Mouse (Mus musculus): ENCODE data around the gene Abi3bp. TPM values are rescaled to one million over a fixed set of nuclear protein-coding genes. Genes with fewer than 3 reads are reported as not detected.

The Abi3bp gene
- 10 to 100 TPM; 13.2 to 17.9 TPM for total RNA-seq (2021)
- long read RNA-seq, experiment 1, partial matches to known transcripts: 2 of 4 reads
- long read RNA-seq, experiment 1, other reads (novel, unspliced or antisense): 1 of 4 reads
- long read RNA-seq, experiment 2, partial matches to known transcripts: 3 of 10 reads
- long read RNA-seq, experiment 2, other reads (novel, unspliced or antisense): 7 of 10 reads

DNA sequence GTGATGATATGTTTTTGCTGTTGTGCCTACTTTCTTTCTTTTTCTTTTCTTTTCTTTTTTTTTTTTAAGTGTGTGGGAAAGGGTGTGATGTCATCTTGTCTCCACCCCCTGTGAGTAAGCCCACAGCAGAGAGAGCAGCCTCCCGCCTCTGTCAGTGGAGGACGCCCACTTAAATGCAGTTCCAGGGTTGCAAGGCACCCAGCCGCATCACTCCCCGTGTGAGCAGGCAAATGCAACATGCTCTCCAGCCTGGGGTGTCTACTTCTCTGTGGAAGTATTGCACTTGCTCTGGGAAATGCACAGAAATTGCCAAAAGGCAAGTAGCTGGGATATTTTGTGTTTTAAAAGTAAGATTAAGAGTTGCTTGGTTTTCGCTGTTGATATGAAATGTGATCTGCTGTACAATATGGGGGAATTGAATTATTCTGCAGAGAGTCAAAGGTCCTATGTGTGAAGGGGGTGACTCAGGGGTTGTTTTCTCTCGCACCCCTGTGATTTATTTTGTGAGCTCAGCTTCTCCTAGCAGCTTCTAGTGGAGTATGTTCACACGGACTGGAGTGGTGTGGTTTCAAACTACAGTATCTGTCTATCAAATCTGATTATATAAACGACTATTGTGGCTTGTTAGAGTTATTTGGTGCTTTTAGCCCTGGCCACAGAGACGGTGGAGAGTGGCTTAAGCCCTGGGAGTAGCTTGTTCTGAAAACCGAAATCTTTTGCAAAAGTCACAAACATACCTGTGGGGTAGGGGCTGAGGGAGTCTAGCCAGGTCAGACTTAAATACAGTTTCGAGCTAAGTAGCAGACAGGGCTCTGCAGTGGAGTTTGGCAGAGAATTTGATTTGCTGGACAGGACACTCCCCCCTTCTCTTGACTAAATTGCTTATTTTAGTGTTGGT lies at the start of gene Abi3bp:
Abi3bp (plus strand) TSS at position 202 of the 898 bp plus-strand sequence.
- peak; percentile 65 for DNase-seq

DNA sequence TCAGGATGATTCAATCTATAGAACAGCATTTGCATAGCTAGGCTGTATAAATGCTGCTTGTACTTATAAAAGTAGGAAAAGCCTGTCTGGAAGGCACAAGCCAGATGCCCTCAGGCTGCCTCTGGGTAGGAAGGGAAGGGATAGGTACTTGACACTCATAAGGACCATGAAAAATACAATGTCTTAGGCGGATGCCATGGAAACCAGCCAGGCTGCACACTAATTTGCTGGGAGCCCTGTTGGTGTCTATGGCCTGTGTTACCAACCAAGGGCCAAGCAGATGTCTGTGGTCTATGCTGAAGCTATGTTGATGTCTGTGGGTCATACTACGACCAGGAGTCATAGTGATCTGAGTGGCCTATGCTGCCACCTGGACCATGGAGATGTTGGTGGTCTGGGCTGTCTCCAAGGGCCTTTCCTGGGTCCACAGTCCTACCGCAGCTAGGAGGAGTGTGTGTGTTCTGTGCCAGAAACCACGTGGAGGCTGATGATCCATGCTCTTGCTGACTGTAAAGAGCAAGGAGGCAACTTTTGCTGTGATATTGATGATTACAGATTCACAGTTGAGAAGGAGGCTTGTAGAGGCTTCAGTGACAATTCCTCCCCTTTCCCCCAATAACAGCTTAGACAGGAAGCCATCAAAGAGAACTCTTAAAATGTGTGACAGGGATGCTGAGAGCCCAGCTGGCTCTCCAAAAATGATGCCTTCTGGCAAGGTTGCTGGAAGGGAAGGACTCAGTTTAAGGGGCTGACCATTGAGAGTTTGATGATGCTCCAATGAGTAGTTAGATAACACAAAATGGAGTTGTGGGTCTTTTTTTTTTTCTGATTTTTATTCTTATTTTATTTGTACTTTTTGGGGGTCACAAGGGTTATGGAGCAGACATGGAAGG lies 42.1 kb upstream of the Abi3bp start:
- DNase-seq: no peak

DNA sequence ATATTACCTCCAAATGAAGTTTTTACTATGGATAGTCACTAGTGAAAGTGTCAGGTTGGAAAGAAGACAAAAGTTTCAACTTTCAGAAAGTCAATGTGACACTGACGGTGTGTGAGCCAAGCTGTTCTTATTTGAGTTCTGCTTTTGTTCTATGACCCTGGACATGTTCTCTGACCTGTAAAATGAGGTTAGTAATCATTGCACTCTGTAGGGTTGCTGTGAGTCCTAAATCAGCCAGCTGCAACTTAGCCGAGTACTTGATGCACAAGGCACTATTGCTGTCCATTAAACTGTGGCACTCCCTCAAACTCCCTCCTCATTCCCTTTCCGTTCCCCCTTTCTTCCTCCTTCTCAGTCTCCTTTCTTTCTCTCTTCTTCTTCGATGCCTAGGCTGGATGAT lies 37.4 kb upstream of the Abi3bp start:
- no peak for DNase-seq

DNA sequence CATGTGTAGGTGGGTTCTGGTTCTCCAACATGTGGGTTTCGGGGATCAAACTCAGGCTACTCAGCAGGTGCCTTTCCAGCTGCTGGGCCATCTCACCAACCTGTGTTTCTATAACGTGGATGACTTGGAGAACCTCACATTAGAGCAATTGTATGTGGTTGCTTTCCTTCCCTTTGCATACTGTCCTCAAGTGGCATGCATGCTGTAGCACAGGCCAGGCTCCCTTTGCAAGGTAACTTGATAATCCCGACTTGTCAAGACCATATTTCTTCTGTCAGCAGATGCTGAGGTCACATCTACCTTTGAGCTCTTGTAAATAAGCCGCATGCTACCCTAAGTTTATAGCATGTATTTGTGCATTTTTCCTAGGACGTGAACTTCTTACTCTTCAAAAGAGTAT lies 36.6 kb upstream of the Abi3bp start:
- DNase-seq: no peak

DNA sequence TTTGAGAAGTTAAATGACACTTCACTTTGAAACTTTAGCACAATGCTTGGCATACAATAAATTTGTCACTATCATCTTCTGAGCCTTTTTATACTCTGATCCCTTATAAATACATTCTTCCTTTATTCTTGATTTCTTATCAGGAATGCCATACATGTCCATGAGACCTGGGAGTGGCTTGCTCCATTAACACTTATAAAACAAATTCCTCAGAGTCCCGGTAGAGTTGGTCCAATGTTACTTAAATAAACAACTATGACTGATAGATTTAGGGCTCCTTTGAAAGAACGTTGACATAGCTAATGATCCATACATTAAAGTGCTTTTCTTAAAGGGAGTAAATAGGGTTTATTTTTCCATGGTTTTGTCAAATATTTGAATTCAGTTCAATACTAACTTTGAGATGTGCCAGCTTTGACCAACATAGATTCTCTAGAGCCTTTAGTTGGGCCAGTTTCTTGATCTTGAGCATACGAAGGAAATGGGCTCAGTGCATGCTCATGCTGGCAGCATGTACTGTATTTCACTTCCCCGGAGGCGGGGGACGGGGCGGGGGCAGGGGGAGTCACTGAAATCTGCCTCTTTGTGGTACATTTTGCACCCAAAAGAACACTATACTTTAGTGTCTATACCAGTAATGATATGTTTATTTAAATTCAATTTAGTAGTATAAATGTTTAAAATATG lies 35.9 kb upstream of the Abi3bp start:
- DNase-seq: no peak

DNA sequence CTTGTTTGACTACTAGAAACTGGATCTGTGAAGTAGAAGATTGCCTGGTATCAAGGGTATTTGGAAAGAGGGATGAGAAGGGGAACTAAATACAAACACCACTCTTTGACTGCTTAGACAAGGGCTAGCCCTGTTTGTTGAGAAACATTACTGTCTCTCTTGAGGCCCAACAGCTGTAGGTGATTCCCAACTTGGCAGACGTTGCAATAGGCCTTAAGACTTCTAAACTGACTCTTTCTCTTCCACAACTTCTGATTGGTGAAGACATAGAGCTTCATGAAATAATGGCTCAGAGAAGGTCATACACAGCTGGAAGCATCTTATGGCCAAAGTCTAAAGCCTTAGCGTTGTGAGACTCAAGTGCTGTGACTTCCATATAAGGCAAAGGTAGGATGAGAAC lies 26.2 kb upstream of the Abi3bp start:
- no peak for DNase-seq

DNA sequence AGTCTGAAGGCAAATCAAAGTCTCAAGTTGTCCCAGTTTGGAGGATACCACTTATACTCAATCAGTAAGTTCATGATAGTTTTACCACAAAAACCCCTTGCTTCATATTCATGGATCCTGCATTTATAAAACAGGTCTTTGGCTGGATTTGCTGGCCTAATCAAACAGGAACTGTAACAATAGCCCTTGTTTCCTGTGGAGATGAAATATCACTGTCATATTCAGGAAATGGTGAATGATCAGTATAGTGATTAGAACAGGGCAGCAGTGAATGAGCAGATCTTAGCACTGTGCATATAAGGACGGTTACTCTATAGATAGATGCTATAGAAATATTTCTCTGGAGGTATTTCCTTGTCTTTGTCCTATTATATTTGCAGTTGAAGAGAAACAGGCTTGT lies 25.8 kb upstream of the Abi3bp start:
- DNase-seq: no peak

DNA sequence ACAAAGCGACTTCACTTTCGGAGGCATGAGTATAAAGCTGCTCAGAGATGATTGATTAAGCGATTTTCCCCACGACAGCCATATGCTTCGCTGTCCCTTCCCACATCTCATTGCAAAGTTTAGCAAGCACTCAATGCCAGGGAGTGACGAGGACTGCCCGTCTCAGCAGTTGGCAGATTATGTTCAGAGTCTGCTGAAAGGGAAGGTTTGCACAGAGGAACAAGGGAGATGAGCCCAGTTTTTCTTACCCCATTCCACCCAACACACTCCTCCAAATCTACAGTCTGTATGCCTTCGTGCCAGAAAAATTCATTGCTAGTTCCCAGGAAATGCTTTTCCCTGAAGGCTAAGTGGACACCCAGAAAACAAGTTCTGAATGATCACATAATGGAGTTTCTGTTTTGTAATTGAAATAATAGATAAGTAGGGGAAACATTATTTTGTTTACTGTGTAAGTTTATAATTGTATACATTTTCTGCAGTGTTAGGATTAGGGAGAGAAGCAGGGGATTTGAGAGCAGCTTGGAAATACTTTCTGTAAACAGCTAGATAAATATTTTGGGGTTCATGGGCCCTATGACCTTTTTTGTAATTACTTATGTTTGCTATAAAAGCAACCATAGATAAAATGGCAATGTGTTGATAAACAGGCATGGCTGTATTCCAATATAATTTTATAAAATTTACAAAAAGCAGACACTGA lies 19.5 kb upstream of the Abi3bp start:
- DNase-seq: no peak

DNA sequence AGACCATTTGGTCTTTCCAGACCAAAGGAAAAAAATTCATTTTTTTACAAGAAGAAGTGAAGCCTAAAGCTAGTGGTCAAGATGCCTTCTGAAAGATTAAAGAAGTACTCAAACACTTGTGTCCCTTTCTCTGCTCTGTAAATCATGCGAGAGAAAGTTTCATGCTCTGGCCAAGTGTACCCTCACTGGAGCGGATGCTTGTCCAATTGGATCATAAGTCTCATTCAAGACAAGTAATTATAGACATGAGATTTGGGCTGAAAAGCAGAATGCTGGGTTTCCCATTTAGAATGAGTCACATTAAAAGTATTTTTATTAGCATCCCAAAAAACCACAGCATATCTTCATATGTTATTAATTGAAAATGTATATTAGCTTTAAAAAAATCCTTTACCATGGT lies 4.5 kb upstream of the Abi3bp start:
- no peak for DNase-seq

DNA sequence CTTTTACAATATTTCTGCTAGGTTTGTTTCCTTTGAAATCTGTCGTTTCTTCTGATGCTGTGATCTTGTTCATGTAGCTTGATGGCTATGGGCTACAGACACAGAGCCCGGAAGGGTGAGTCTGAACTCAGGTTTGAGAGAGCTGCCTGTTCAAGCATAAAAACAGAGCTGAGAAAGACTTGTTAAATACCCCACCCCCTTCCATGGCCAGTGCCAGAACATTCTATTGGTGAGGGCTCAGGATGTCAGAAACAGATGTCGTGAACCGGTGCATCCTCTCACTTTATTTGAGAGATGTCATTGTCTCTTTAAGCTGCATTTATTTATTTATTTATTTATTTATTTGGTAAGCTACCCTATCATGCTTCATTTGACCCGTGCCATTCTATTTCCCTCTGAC lies 2.0 kb upstream of the Abi3bp start:
- DNase-seq: no peak

DNA sequence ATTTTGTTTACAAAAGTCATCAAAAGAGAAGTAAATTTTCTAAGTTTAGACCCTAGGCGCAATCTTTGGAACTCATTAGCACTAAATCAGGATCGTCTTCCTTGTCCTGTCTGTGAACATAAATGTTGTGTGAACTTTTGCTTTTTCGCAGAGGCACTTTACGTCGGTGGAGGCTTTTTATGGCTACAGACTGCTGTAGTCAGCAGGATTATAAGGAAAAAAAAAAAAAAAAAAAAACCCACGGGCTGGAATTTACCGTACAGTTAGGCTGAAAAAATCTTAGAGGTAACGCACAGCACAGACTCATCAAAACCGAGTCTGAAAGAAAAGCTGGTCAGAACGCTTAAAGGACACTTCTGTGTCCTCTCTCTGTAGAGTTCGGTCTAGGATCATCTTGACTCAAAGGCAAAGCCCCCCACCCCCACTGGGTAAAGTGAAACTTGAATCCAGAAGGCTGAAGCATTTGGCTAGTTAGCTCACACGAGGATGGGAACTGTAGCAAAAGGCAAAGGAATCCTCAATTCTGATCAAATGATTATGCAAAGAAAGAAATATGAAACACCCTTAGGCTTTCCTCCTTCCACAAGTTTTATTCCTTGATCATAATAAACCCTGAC lies 1.0 kb downstream of the Abi3bp start:
- peak; percentile 23 for DNase-seq

DNA sequence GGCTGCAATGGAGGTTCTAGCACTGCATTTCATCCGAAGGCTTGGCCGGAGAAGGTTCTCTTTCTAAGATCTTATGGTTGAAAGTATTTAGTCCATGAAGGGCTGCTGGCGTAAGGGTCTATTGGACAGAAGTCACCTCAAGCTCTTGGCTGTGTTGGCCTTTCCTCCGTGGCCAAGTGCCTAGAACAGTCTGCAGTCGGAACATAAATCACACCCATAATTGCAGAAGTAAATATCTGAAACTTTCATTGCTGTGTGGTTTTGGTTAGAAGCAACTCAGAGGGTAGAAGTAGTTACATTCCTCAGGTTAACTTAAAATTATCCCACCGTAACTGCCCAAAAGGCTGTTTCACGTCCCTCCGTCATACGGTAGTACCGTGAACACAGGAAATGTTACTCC lies 5.8 kb downstream of the Abi3bp start:
- DNase-seq: no peak

DNA sequence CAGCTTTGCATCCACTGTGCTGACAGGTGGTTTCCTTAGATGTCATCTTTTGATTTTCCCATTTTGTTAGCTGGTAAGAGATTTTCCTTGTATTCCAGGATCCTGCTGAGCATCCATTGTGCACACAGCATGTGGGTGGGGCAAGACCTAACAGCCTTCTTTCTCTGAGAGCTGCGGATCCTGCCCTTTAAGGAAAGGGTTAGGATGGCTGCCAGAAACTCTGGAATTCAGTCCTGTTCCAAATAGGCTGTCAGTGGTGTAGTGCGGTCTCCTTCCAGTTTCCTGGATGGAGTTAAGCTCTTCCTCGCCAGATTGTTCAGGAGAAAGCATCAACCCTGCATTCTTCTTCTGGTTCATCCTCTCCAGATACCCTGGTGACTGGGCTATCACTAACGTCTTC lies 8.8 kb downstream of the Abi3bp start:
- peak; percentile 30 for DNase-seq

DNA sequence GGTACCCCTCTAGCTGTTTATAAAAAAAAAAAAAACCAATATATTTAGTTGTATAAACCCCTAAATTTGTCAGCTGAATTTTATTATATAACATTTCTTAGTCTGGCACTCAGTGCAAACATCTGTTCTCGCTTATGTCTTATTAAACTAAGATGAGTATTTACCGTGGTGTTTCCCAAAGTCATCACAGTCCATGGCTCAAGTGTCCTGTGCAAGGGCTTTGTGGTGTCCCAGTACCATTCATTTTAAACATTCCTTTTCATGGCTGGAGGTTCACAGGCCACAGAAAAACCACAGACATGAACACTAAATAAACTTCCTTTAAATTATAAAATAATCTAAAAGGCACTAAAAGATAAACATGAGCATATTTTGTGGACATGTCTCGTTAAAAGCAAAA lies 13.2 kb downstream of the Abi3bp start:
- DNase-seq: no peak

DNA sequence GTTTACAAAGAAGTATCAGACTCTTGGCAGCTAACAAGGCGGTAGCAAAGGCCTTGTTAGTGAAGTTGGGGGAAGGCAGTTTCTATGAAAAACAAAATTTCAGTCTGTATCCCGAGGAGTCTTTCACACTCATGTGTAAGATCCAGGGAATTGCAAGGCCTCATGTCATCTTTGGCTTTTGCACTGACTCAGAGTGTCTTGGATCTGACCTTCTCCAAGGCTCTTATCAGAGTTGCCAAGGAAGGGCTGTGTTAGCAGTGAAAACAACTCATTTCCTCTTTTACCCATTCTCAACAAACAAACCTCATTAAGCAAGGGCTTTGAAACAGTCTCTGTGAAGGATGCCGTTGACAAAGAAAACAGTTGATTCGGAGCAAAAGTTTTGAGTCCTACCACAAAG lies 17.6 kb downstream of the Abi3bp start:
- no peak for DNase-seq

DNA sequence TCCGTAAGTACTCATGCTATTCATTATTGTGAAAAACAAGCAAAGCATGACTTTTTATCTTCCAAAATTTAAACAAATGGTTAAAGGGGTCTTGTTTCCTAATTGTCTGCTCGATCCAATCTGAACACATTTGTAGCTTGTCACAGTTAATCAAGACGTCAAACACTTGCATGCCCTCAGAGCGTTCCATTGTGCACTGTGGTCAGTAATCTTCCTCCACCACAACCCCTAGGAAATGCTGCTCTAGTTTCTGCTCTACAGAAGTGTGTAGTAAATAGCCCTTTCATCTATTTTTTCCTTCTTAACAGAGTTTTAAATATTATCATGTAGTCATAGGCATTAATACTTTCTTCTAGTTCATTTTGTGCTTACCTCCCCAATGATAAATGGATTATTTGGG lies 19.1 kb downstream of the Abi3bp start:
- DNase-seq: no peak

DNA sequence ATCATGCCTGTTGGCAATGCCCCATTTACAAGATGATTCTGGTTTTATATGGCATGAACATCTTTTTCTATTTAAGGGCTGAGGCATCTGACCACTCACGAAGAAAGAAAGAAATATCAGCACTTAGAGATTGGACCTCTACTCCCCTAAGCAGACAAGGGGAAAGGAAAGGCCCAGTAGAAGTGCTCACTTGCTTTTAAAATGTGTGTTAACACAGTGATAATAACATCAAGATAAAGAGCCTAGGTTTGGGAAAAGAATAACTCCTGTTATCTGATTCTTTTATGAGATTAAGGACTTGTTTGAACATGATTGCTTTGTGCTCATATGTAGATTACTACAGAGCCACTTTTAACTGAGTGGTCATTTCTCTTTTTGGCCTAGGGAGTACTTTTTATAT lies 21.0 kb downstream of the Abi3bp start:
- no peak for DNase-seq

DNA sequence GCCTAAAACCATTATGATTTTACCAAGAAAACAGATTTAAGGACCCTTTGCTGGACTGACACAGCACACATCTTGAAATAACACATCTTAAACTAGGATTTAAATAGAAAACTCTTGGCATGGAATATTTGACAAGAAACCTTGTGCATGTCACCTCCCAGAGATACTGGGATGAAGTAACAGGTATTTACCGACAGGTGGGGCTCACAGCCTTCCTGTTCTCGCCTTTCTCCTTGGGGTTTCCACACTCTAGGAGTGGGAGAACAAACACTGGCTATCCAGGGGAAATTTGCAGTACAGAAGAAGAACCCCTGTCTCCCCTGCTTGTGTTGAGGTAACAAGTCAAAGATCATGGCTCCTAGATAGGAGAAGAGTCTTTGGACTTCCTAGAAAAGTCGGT lies 22.8 kb downstream of the Abi3bp start:
- no peak for DNase-seq

DNA sequence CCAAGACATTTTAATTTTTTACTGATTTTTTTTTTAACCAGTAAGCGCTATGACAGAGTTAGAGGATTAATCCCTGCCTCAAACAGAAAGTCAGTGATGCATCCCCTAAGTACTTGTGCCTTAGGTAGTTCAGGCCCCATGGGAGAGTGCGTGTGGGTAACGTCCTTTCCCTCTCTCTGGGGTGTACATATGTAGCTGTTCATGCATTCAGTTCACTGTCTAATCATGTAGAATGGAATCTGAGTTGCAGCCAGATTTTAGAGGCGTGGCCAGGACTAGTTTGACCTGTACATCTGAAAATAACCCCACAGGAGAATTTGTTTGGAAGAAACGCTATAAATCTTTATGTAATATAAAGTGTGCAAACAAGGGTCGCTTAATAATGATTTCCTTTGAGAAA lies 23.4 kb downstream of the Abi3bp start:
- DNase-seq: no peak

DNA sequence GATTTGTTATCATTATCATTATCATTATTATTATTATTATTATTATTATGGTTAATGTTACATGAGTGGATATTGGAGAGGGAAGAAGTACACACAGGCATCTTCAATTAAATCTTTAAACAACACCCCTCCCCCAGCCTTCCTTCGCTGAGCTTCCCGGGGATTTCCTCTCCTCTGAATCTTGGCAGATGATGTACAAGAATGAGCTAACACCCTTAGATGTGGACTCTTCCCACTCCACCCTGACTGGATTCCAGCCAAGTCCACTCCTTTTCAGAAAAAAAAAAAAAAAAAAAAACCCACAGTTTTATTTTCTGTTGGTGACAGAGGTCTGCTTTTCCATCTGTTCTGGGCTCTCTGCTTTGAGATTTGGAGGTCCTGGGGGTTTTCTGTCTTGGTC lies 23.8 kb downstream of the Abi3bp start:
- no peak for DNase-seq

DNA sequence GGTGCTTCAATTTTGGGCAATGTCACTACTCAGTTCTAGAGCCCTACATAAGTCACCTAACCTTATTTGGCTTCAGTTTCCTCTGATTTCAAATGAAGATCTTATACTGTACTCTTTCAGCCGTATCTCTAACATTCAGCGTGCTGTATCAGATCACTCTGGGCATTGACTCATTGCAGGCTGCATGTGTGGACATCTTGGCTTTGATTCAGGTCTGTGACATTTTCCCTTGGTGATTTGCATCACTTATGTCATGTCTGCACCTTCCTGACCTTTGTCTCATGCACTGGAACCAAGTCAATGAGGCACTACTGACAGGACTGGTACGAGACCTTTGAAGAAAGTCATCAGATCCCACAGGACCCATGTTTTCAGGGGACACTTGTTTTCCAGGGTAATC lies 24.5 kb downstream of the Abi3bp start:
- DNase-seq: no peak
